Mouse (Mus musculus) ES-Bruce4 (cell line): ENCODE measurements at regions not wholly inside any gene's neighbourhood (a gene's known extent, or its start where the extent isn't known, plus 50 kb on each side); places are given as distances from the start of the nearest gene placed in this dataset.
A peak's percentile ranks its signal among the peaks of the same experiment; 100 is the strongest.

ENCODE experiments used
- H3K27ac ChIP-seq: 2 replicates; pipeline ENCODE4 v1.5.1; 2012; ENCODE audit warnings: low read length, inconsistent platforms; ENCODE audit not compliant: insufficient read depth
- H3K27me3 ChIP-seq: 2 replicates; pipeline ENCODE4 v1.6.1; 2012; ENCODE audit warnings: mild to moderate bottlenecking, low read length, inconsistent platforms; ENCODE audit not compliant: control insufficient read depth, poor library complexity, insufficient read depth, severe bottlenecking
- H3K36me3 ChIP-seq: 2 replicates; pipeline ENCODE4 v1.6.1; 2012; ENCODE audit warnings: inconsistent platforms, mild to moderate bottlenecking, low read length, moderate library complexity; ENCODE audit not compliant: control insufficient read depth, poor library complexity, insufficient read depth, severe bottlenecking
- H3K4me1 ChIP-seq: one replicate; pipeline ENCODE4 v1.8.1; 2011; ENCODE audit warnings: low read length; ENCODE audit not compliant: control insufficient read depth, insufficient read depth
- H3K4me3 ChIP-seq: 2 replicates; pipeline ENCODE4 v1.5.1; 2011; ENCODE audit warnings: low read depth, mild to moderate bottlenecking, low read length
- H3K9ac ChIP-seq: 2 replicates; pipeline ENCODE4 v1.6.1; 2012; ENCODE audit warnings: low read depth, mild to moderate bottlenecking, inconsistent platforms; ENCODE audit not compliant: poor library complexity, severe bottlenecking
- H3K9me3 ChIP-seq: replicated peaks from 2 replicates; pipeline ENCODE4 v1.6.1; 2012; ENCODE audit warnings: mild to moderate bottlenecking, low read length, inconsistent platforms; ENCODE audit not compliant: control insufficient read depth, poor library complexity, insufficient read depth, severe bottlenecking
- CTCF ChIP-seq: IDR thresholded peaks from one replicate; pipeline ENCODE4 v1.8.1; 2011; ENCODE audit warnings: low read depth, low read length
- EP300 ChIP-seq: IDR thresholded peaks from 2 replicates; pipeline ENCODE4 v1.6.1; 2011; ENCODE audit warnings: low read depth, low read length; ENCODE audit not compliant: insufficient read depth
- POLR2A ChIP-seq: IDR thresholded peaks from one replicate; pipeline ENCODE4 v1.8.1; 2011; ENCODE audit warnings: low read length; ENCODE audit not compliant: insufficient read depth

- Histone ChIP-seq H3K9me3 (no peaks in the 10 kb centered on the region; the same call in 1 of the 2 replicates), H3K27me3 (no peaks in the 10 kb centered on the region), H3K4me3 (no peak overlapping the region), H3K4me1 (peaks cover 2% of the 10 kb centered on the region), H3K27ac (no peak overlapping the region), H3K9ac (no peak overlapping the region), H3K36me3 (no peaks in the 10 kb centered on the region)
- no peak for TF ChIP-seq EP300
- TF ChIP-seq CTCF, result no peak
- TF ChIP-seq POLR2A, result no peak
Observed at GRCm38 (mm10) chr2:128345557-128345956, 219.7 kb downstream of the Bcl2l11 start.

DNA sequence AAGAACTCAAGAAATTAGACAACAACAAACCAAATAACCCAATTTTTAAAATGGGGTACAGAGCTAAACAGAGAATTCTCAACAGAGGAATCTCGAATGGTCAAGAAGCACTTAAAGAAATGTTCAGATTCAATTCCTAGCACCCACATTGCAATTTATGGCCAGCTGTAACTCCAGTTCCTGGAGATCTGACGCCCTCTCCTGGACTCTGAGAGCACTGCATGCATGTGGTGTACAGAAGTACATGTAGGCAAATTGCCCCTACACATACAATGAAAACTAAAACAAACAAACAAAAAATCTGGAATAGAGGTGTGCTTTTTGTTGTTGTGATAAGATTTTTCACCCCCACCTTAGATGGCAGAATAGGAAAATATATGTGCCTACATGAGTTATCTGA, 222.7 kb downstream of the Bcl2l11 start:
- H3K4me1 ChIP-seq, result no peaks in the 10 kb centered on the region
- H3K9ac ChIP-seq, result no peak overlapping the region
- TF ChIP-seq EP300 (no peak), CTCF (peak; percentile 35)
- H3K36me3 ChIP-seq, result no peaks in the 10 kb centered on the region
- H3K9me3 ChIP-seq, result no peaks in the 10 kb centered on the region; the same call in 1 of the 2 replicates
- no peak overlapping the region for H3K4me3 ChIP-seq
- no peak overlapping the region for H3K27ac ChIP-seq
- no peaks in the 10 kb centered on the region for H3K27me3 ChIP-seq

DNA sequence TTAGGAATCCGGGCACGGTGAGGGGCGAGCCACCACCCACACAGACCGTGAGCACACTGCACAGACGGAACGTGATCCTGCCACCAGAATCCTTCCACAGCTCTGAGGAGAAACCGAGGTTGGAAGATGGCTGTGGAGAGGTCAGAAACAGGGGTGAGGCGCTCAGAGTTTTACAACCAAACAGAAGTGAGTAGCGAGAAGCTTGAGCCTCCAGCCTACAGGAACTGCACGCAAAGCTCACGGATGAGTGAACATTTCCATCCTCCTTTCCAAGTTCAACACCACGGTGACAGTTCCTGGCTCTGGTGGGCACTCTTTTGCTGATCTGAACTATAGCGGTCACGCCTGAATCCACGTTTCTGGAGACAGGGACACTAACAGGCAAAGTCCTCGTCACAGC, 225.6 kb downstream of the Bcl2l11 start:
- Histone ChIP-seq H3K9me3 (no peaks in the 10 kb centered on the region; the same call in 1 of the 2 replicates), H3K27me3 (no peaks in the 10 kb centered on the region), H3K27ac (no peak overlapping the region), H3K36me3 (no peaks in the 10 kb centered on the region), H3K4me1 (no peaks in the 10 kb centered on the region), H3K4me3 (no peak overlapping the region), H3K9ac (no peak overlapping the region)
- TF ChIP-seq POLR2A, result no peak
- TF ChIP-seq CTCF, result no peak
- no peak for TF ChIP-seq EP300

GRCm38 (mm10) chr2:128352533-128352932, 226.7 kb downstream of the Bcl2l11 start:
- no peak for TF ChIP-seq EP300
- Histone ChIP-seq H3K4me3 (no peak overlapping the region), H3K9ac (no peak overlapping the region), H3K27me3 (no peaks in the 10 kb centered on the region), H3K4me1 (no peaks in the 10 kb centered on the region), H3K9me3 (no peaks in the 10 kb centered on the region; the same call in 1 of the 2 replicates), H3K36me3 (no peaks in the 10 kb centered on the region), H3K27ac (no peak overlapping the region)

DNA sequence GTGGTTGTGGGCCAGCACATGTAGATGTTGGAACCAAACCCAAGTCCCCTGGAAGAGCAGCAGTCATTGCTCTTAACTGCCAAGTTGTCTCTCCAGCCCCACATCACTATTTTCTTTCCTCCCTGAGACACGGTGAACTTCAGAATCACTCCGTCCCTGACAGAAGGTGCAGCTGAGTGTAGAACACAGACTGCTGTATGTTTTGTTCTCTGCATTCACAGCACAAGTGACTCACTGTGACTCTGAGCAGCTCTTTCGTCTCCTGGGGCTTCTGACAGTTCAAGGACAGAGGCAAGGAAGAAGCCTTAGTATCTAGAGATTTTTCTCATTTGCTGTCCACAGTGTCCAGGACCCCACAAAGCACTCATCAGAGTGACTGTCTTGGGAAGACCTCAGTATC, 227.6 kb downstream of the Bcl2l11 start:
- Histone ChIP-seq H3K4me1 (no peaks in the 10 kb centered on the region), H3K4me3 (no peak overlapping the region), H3K9ac (no peak overlapping the region), H3K27me3 (no peaks in the 10 kb centered on the region), H3K9me3 (no peaks in the 10 kb centered on the region; the same call in 1 of the 2 replicates), H3K36me3 (no peaks in the 10 kb centered on the region), H3K27ac (no peak overlapping the region)
- no peak for TF ChIP-seq POLR2A
- no peak for TF ChIP-seq CTCF
- TF ChIP-seq EP300, result no peak

- TF ChIP-seq CTCF, result no peak
- TF ChIP-seq POLR2A, result no peak
- TF ChIP-seq EP300, result no peak
- H3K27me3 ChIP-seq, result no peaks in the 10 kb centered on the region
- no peaks in the 10 kb centered on the region for H3K36me3 ChIP-seq
- no peak overlapping the region for H3K27ac ChIP-seq
- H3K4me3 ChIP-seq, result no peak overlapping the region
- no peaks in the 10 kb centered on the region for H3K9me3 ChIP-seq
- H3K4me1 ChIP-seq, result peaks cover 2% of the 10 kb centered on the region
- no peak overlapping the region for H3K9ac ChIP-seq
Observed at GRCm38 (mm10) chr2:128356326-128356725, 230.5 kb downstream of the Bcl2l11 start.
